Mouse (Mus musculus): ENCODE data around the gene Smad9. TPM values are rescaled to one million over a fixed set of nuclear protein-coding genes. Genes with fewer than 3 reads are reported as not detected.

Gene Smad9
- polyA plus RNA-seq, 2 experiments = 1.2 to 3.6 TPM

GRCm38 (mm10) chr3:54718947-54719346 is 36.4 kb upstream of the Smad9 start:
- Histone ChIP-seq H3K9me3 (ENCODE audit: control insufficient read depth, low read length) (no peaks in the 10 kb centered on the region), H3K27ac (replicated peaks; ENCODE audit: low read depth, low read length) (no peak overlapping the region), H3K4me3 (replicated peaks; ENCODE audit: low read length) (no peak overlapping the region), H3K9ac (ENCODE audit: low read depth, low read length, severe bottlenecking) (no peak overlapping the region), H3K27me3 (ENCODE audit: control insufficient read depth, insufficient read depth, low read length) (no peaks in the 10 kb centered on the region), H3K36me3 (ENCODE audit: control insufficient read depth, insufficient read depth, low read length) (peaks cover 82% of the 10 kb centered on the region), H3K4me2 (replicated peaks; ENCODE audit: low read depth, low read length, severe bottlenecking) (no peak overlapping the region), H3K4me1 (ENCODE audit: control insufficient read depth, insufficient read depth, low read length) (no peaks in the 10 kb centered on the region)
- ATAC-seq (ENCODE audit: low FRiP score, low read depth) = no peak
- TF ChIP-seq POLR2A (IDR thresholded peaks at IDR 0.05; ENCODE audit: borderline replicate concordance, extremely low read depth, insufficient read depth, insufficient read length) = no peak
- no peak for DNase-seq (ENCODE audit: low spot score)
- 62% methylated on average over 3 of the region's 3 CpGs for WGBS

GRCm38 (mm10) chr3:54723741-54724500 is 31.5 kb upstream of the Smad9 start:
- no peak for TF ChIP-seq POLR2A (IDR thresholded peaks at IDR 0.05; ENCODE audit: borderline replicate concordance, extremely low read depth, insufficient read depth, insufficient read length)
- peaks cover 78% of the 10 kb centered on the region for H3K36me3 ChIP-seq (ENCODE audit: control insufficient read depth, insufficient read depth, low read length)
- 85% methylated on average over 10 of the region's 10 CpGs for WGBS

GRCm38 (mm10) chr3:54725344-54725743 is 30.0 kb upstream of the Smad9 start:
- WGBS = 90% methylated on average over 2 of the region's 2 CpGs
- no peak for ATAC-seq (ENCODE audit: low FRiP score, low read depth)
- DNase-seq (ENCODE audit: low spot score) = no peak
- Histone ChIP-seq H3K4me1 (ENCODE audit: control insufficient read depth, insufficient read depth, low read length) (no peaks in the 10 kb centered on the region), H3K27me3 (ENCODE audit: control insufficient read depth, insufficient read depth, low read length) (no peaks in the 10 kb centered on the region), H3K9me3 (ENCODE audit: control insufficient read depth, low read length) (no peaks in the 10 kb centered on the region), H3K36me3 (ENCODE audit: control insufficient read depth, insufficient read depth, low read length) (peaks cover 86% of the 10 kb centered on the region), H3K9ac (ENCODE audit: low read depth, low read length, severe bottlenecking) (no peak overlapping the region), H3K4me3 (replicated peaks; ENCODE audit: low read length) (no peak overlapping the region), H3K27ac (replicated peaks; ENCODE audit: low read depth, low read length) (no peak overlapping the region), H3K4me2 (replicated peaks; ENCODE audit: low read depth, low read length, severe bottlenecking) (no peak overlapping the region)
- TF ChIP-seq POLR2A (IDR thresholded peaks at IDR 0.05; ENCODE audit: borderline replicate concordance, extremely low read depth, insufficient read depth, insufficient read length) = no peak

More at GRCm38 (mm10) chr3:54723741-54724500, 31.5 kb upstream of the Smad9 start:
- Histone ChIP-seq H3K4me2 (replicated peaks; ENCODE audit: low read depth, low read length, severe bottlenecking) (no peak overlapping the region), H3K9me3 (ENCODE audit: control insufficient read depth, low read length) (no peaks in the 10 kb centered on the region), H3K4me3 (replicated peaks; ENCODE audit: low read length) (no peak overlapping the region), H3K27ac (replicated peaks; ENCODE audit: low read depth, low read length) (no peak overlapping the region), H3K9ac (ENCODE audit: low read depth, low read length, severe bottlenecking) (no peak overlapping the region), H3K27me3 (ENCODE audit: control insufficient read depth, insufficient read depth, low read length) (no peaks in the 10 kb centered on the region), H3K4me1 (ENCODE audit: control insufficient read depth, insufficient read depth, low read length) (no peaks in the 10 kb centered on the region)
- no peak for ATAC-seq (ENCODE audit: low FRiP score, low read depth)
- DNase-seq (ENCODE audit: low spot score) = no peak

- Histone ChIP-seq H3K4me1 (ENCODE audit: control insufficient read depth, insufficient read depth, low read length) (no peaks in the 10 kb centered on the region), H3K36me3 (ENCODE audit: control insufficient read depth, insufficient read depth, low read length) (peaks cover 83% of the 10 kb centered on the region), H3K27me3 (ENCODE audit: control insufficient read depth, insufficient read depth, low read length) (no peaks in the 10 kb centered on the region), H3K27ac (replicated peaks; ENCODE audit: low read depth, low read length) (no peak overlapping the region), H3K4me2 (replicated peaks; ENCODE audit: low read depth, low read length, severe bottlenecking) (no peak overlapping the region), H3K4me3 (replicated peaks; ENCODE audit: low read length) (no peak overlapping the region), H3K9me3 (ENCODE audit: control insufficient read depth, low read length) (no peaks in the 10 kb centered on the region), H3K9ac (ENCODE audit: low read depth, low read length, severe bottlenecking) (no peak overlapping the region)
- ATAC-seq (ENCODE audit: low FRiP score, low read depth) (no peak), DNase-seq (ENCODE audit: low spot score) (no peak)
- 98% methylated on average over 2 of the region's 2 CpGs for WGBS
- no peak for TF ChIP-seq POLR2A (IDR thresholded peaks at IDR 0.05; ENCODE audit: borderline replicate concordance, extremely low read depth, insufficient read depth, insufficient read length)
These were observed 27.8 kb upstream of the Smad9 start for GRCm38 (mm10) chr3:54727588-54727987.

- DNase-seq (ENCODE audit: low spot score) = no peak
- 92% methylated on average over 6 of the region's 6 CpGs for WGBS
- no peaks in the 10 kb centered on the region for H3K27me3 ChIP-seq (ENCODE audit: control insufficient read depth, insufficient read depth, low read length)
- no peak overlapping the region for H3K9ac ChIP-seq (ENCODE audit: low read depth, low read length, severe bottlenecking)
- no peak overlapping the region for H3K27ac ChIP-seq (replicated peaks; ENCODE audit: low read depth, low read length)
- TF ChIP-seq POLR2A (IDR thresholded peaks at IDR 0.05; ENCODE audit: borderline replicate concordance, extremely low read depth, insufficient read depth, insufficient read length) = no peak
- ATAC-seq (ENCODE audit: low FRiP score, low read depth) = no peak
- H3K36me3 ChIP-seq (ENCODE audit: control insufficient read depth, insufficient read depth, low read length) = peaks cover 77% of the 10 kb centered on the region
- H3K4me3 ChIP-seq (replicated peaks; ENCODE audit: low read length) = no peak overlapping the region
- H3K4me1 ChIP-seq (ENCODE audit: control insufficient read depth, insufficient read depth, low read length) = no peaks in the 10 kb centered on the region
- no peak overlapping the region for H3K4me2 ChIP-seq (replicated peaks; ENCODE audit: low read depth, low read length, severe bottlenecking)
- H3K9me3 ChIP-seq (ENCODE audit: control insufficient read depth, low read length) = no peaks in the 10 kb centered on the region
These were observed 27.3 kb upstream of the Smad9 start for GRCm38 (mm10) chr3:54728100-54728499.

Measured in limb, embryonic 14.5 days (tissue).